Mouse (Mus musculus) stomach, postnatal 0 days (tissue): ENCODE data around the gene Kbtbd4. TPM values are rescaled to one million over a fixed set of nuclear protein-coding genes. Genes with fewer than 3 reads are reported as not detected.

Experiments
- ATAC-seq: fragments of 200-750 bp; cut with Nextera tagmentation; 2 replicates; pipeline ENCODE4 v1.8.0; 2017; ENCODE audit not compliant: low FRiP score, low TSS enrichment
- DNase-seq: peaks from one replicate; pipeline ENCODE4 v3.0.0-alpha.2; 2016; ENCODE audit warnings: low spot score
- H3K27ac ChIP-seq: fragments of 300-500 bp; sonication (generic); replicated peaks from 2 replicates; pipeline ENCODE4 v1.5.1; 2014; ENCODE audit warnings: mild to moderate bottlenecking, control low read depth
- H3K27me3 ChIP-seq: fragments of 300-500 bp; sonication (generic); 2 replicates; pipeline ENCODE4 v1.6.1; 2014; ENCODE audit warnings: low read length; ENCODE audit not compliant: control insufficient read depth, insufficient read depth
- H3K36me3 ChIP-seq: fragments of 300-500 bp; sonication (generic); 2 replicates; pipeline ENCODE4 v1.6.1; 2014; ENCODE audit warnings: low read length, mixed read lengths; ENCODE audit not compliant: control insufficient read depth, insufficient read depth
- H3K4me1 ChIP-seq: fragments of 300-500 bp; sonication (generic); replicated peaks from 2 replicates; pipeline ENCODE4 v1.6.1; 2014; ENCODE audit warnings: antibody characterized with exemption; ENCODE audit not compliant: control insufficient read depth, insufficient read depth
- H3K4me2 ChIP-seq: fragments of 300-500 bp; sonication (generic); replicated peaks from 2 replicates; pipeline ENCODE4 v1.6.1; 2014; ENCODE audit warnings: low read depth, mild to moderate bottlenecking, control low read depth, moderate library complexity
- H3K4me3 ChIP-seq: fragments of 300-500 bp; sonication (generic); 2 replicates; pipeline ENCODE4 v1.5.1; 2014; ENCODE audit warnings: low read depth, low read length, control low read depth
- H3K9ac ChIP-seq: fragments of 300-500 bp; sonication (generic); 2 replicates; pipeline ENCODE4 v1.6.1; 2014; ENCODE audit warnings: mild to moderate bottlenecking, low read length, control low read depth, mixed read lengths
- H3K9me3 ChIP-seq: fragments of 300-500 bp; sonication (generic); 2 replicates; pipeline ENCODE4 v1.6.1; 2016; ENCODE audit warnings: low read length; ENCODE audit not compliant: control insufficient read depth
- CTCF ChIP-seq: IDR thresholded peaks from 2 replicates; pipeline ENCODE4 v1.5.1; 2016; ENCODE audit warnings: antibody characterized with exemption, low read depth, mild to moderate bottlenecking, moderate library complexity
- EP300 ChIP-seq: optimal IDR thresholded peaks from 2 replicates; pipeline ENCODE3; 2016; ENCODE audit warnings: antibody characterized with exemption
- WGBS: fragments of 180-500 bp; shearing (Covaris S2); extraction: QIAGEN DNeasy Blood & Tissue Kit; methylation state at CpG from one replicate; pipeline ENCODE4 v1.1.7; 2014; 5-methylcytosine and 5-hydroxymethylcytosine counted together
- polyA plus RNA-seq: library from polyadenylated mRNA; unstranded; fragments of >200 nt; fragmentation: Nextera tagmentation; extraction: Ambion mirVana; gene quantifications from 2 replicates; pipeline ENCODE4 v1.2.1, GENCODE M21; 2015

The Kbtbd4 gene
- polyA plus RNA-seq, 1 experiment from 2014 or later: 16.4 TPM

- H3K4me1 ChIP-seq: no peaks in the 10 kb centered on the region
- TF ChIP-seq CTCF: no peak
- no peak for ATAC-seq
- H3K4me3 ChIP-seq: no peak overlapping the region
- H3K9ac ChIP-seq: no peak overlapping the region
- H3K9me3 ChIP-seq: no peaks in the 10 kb centered on the region
- H3K36me3 ChIP-seq: no peaks in the 10 kb centered on the region
- no peak for DNase-seq
- no peak overlapping the region for H3K4me2 ChIP-seq
- 67% methylated on average over 2 of the region's 2 CpGs for WGBS
- no peaks in the 10 kb centered on the region for H3K27me3 ChIP-seq
- no peak overlapping the region for H3K27ac ChIP-seq
Observed at GRCm38 (mm10) chr2:90932273-90932672, 27.7 kb downstream of the Kbtbd4 start.

DNA sequence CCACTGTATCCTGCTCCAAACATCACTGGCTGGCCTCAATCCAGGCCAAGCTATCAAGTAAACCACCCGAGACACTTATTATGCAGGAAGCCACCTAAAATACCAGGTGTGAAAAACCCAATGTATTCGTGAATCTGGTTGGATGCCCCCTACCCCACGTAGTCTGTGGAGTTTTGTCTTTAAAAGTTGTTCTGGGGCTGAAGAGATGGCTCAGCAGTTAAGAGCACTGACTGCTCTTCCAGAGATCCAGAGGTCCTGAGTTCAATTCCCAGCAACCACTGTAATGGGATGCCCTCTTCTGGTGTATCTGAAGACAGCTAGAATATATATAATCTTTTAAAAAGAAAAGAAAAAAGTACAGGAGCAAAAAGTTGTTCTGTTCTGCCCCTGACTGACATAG, 33.8 kb downstream of the Kbtbd4 start:
- no peak overlapping the region for H3K27ac ChIP-seq
- TF ChIP-seq CTCF (no peak), EP300 (no peak)
- DNase-seq (no peak), ATAC-seq (no peak)
- no peaks in the 10 kb centered on the region for H3K27me3 ChIP-seq
- no peaks in the 10 kb centered on the region for H3K9me3 ChIP-seq
- no peaks in the 10 kb centered on the region for H3K36me3 ChIP-seq
- no peak overlapping the region for H3K9ac ChIP-seq
- H3K4me1 ChIP-seq: peaks cover 5% of the 10 kb centered on the region; the same call in 1 of the 2 replicates
- H3K4me2 ChIP-seq: no peak overlapping the region
- H3K4me3 ChIP-seq: no peak overlapping the region
- 67% methylated on average over 3 of the region's 3 CpGs for WGBS

- H3K27ac ChIP-seq: no peak overlapping the region
- peak overlapping the region; percentile 99 for H3K4me3 ChIP-seq
- H3K27me3 ChIP-seq: no peaks in the 10 kb centered on the region
- peak overlapping the region; percentile 84 for H3K4me2 ChIP-seq
- H3K4me1 ChIP-seq: peaks cover 5% of the 10 kb centered on the region; the same call in 1 of the 2 replicates
- peak; percentile 38; the same call in 1 of the 2 replicates for ATAC-seq
- DNase-seq: no peak
- TF ChIP-seq EP300 (no peak), CTCF (no peak)
- no peaks in the 10 kb centered on the region for H3K9me3 ChIP-seq
- H3K9ac ChIP-seq: peak overlapping the region; percentile 89; the same call in 1 of the 2 replicates
- no peaks in the 10 kb centered on the region for H3K36me3 ChIP-seq
- 32% methylated on average over 8 of the region's 8 CpGs for WGBS
Observed at GRCm38 (mm10) chr2:90939750-90940149, 35.2 kb downstream of the Kbtbd4 start.

- Histone ChIP-seq H3K27me3 (no peaks in the 10 kb centered on the region), H3K4me1 (peaks cover 5% of the 10 kb centered on the region; the same call in 1 of the 2 replicates), H3K36me3 (no peaks in the 10 kb centered on the region), H3K4me3 (peak within 1 kb of the TSS; percentile 99), H3K4me2 (peak within 1 kb of the TSS; percentile 84), H3K9me3 (no peaks in the 10 kb centered on the region), H3K27ac (peak within 1 kb of the TSS; percentile 95), H3K9ac (peak within 1 kb of the TSS; percentile 89)
- peak; percentile 90 for DNase-seq
- peak; percentile 97 for ATAC-seq
- under 1% methylated on average over 85 of the region's 113 CpGs for WGBS
- TF ChIP-seq CTCF: peak; percentile 69
- TF ChIP-seq EP300: no peak
Observed at GRCm38 (mm10) chr2:90940233-90941229, 36.0 kb downstream of the Kbtbd4 start, which contains the start of gene Celf1. TSS of gene Celf1 (plus strand) at chr2:90940382.

DNA sequence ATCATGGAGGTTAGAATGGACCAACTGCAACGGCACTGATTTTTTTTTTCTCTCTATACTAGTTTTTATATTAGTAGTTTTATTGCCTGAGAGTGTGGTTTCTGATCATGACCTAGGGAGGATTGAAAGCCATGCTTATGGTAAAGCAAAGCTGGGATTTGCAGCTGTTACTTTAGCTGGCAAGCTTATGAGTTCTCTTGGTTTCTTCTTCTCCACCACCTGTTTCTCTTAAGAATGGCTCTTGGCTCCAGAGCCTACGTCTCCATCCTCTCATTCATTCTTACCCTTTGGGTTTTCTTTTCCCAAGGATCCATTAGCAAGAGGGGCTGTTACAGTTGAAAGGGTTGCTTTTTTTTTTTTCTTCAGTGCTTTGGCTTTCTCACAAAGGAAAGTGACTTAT, 37.2 kb downstream of the Kbtbd4 start:
- ATAC-seq (no peak), DNase-seq (no peak)
- TF ChIP-seq EP300: no peak
- no peak for TF ChIP-seq CTCF
- no peaks in the 10 kb centered on the region for H3K27me3 ChIP-seq
- no peak overlapping the region for H3K9ac ChIP-seq
- peaks cover 5% of the 10 kb centered on the region; the same call in 1 of the 2 replicates for H3K4me1 ChIP-seq
- no peaks in the 10 kb centered on the region for H3K9me3 ChIP-seq
- H3K36me3 ChIP-seq: no peaks in the 10 kb centered on the region
- WGBS: 44% methylated on average over 2 of the region's 2 CpGs
- peak overlapping the region; percentile 84 for H3K4me2 ChIP-seq
- no peak overlapping the region for H3K27ac ChIP-seq
- peak overlapping the region; percentile 99; the same call in 1 of the 2 replicates for H3K4me3 ChIP-seq

DNA sequence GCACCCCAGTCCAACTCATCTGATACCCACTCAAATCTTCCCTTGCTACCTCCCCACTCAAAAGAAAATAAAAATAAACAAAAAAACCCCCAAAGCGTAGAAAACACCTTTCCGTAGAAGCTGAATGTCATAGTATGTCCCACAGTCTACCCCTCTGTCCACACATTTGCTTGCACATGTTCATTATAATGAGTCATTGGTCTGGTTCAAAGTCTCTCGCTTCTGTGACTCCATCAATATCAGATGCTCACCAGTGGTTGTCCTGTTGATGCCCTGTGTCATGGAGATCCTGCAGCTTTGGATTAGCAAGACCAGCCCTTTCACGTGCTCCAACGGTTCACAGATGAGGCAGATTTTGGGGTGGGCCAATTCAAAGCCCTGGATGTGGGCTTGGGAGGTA, 45.6 kb downstream of the Kbtbd4 start:
- H3K4me1 ChIP-seq: no peaks in the 10 kb centered on the region
- H3K4me3 ChIP-seq: no peak overlapping the region
- no peaks in the 10 kb centered on the region for H3K36me3 ChIP-seq
- 84% methylated on average over 5 of the region's 5 CpGs for WGBS
- H3K9me3 ChIP-seq: no peaks in the 10 kb centered on the region
- H3K4me2 ChIP-seq: no peak overlapping the region
- H3K9ac ChIP-seq: no peak overlapping the region
- H3K27ac ChIP-seq: no peak overlapping the region
- ATAC-seq: peak; percentile 40; the same call in 1 of the 2 replicates
- TF ChIP-seq CTCF (no peak), EP300 (no peak)
- H3K27me3 ChIP-seq: no peaks in the 10 kb centered on the region
- no peak for DNase-seq
